Comparison of ENCODE assay signal across 18 mouse cellular contexts in the genomic region with DNA sequence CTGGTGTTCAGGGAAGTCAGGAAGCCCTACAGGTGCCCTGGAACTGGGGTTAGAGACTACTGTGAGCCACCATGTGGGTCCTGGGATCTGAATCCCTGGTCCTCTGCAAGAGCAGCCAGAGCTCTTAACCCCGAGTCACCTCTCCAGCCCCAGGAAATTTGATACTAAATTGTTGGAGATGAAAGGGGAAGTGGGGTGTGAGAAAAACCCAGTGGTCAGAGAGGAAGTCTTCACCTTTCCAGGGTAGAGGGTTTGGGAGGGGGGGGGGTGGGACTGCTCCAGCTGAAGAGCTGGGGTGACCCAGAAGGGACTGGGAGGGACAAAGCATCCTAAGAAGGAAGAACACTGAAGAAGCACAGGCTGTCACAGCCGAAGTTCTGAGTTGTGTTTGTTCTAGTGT. TPM values are rescaled to one million over a fixed set of nuclear protein-coding genes. Genes with fewer than 3 reads are reported as not detected.
"Had no signal": no experiment of that assay in that cellular context is flagged by ENCODE, and none has a peak within 500 bp of the region (broad histone marks: within the 10 kb centered on the region; RNA-seq: fewer than 3 reads in every experiment).

No protein-coding gene starts in this region.

- H3K27ac ChIP-seq: midbrain, embryonic 10.5 days; midbrain, embryonic 12.5 days; neural tube, embryonic 13.5 days; neural tube, embryonic 15.5 days had no signal

- ATAC-seq: midbrain, embryonic 16.5 days had no signal

- H3K4me1 ChIP-seq: midbrain, embryonic 12.5 days; neural tube, embryonic 13.5 days; neural tube, embryonic 15.5 days had no signal

- H3K4me2 ChIP-seq: lung, embryonic 14.5 days; midbrain, embryonic 12.5 days; neural tube, embryonic 13.5 days; neural tube, embryonic 15.5 days had no signal

- H3K27me3 ChIP-seq: midbrain, embryonic 12.5 days; neural tube, embryonic 13.5 days; neural tube, embryonic 15.5 days had no signal

- H3K4me3 ChIP-seq: midbrain, embryonic 10.5 days; midbrain, embryonic 12.5 days; myocyte; neural tube, embryonic 13.5 days; neural tube, embryonic 15.5 days had no signal

- H3K9me3 ChIP-seq: midbrain, embryonic 10.5 days; midbrain, embryonic 12.5 days; neural tube, embryonic 13.5 days; neural tube, embryonic 15.5 days had no signal

- H3K9ac ChIP-seq: lung, embryonic 14.5 days; midbrain, embryonic 12.5 days; neural tube, embryonic 13.5 days; neural tube, embryonic 15.5 days had no signal

- DNase-seq: lung, adult 18-20 months; lung, embryonic 14.5 days; lung, postnatal 10 days; lung, postnatal 4 days; midbrain, embryonic 14.5 days; right cerebral cortex, adult 18-20 months; right cerebral cortex, postnatal 25 days; right cerebral cortex, postnatal 4 days; spleen, adult 18-20 months; thymus, adult 18-20 months; thymus, postnatal 14 days; thymus, postnatal 36 days had no signal

RNA-seq across cellular contexts. Expression of gene Tpbgl, which starts 19.3 kb away (rescaled TPM):
- polyA plus RNA-seq: myocyte had no signal
